7 mouse cellular contexts compared by ENCODE assay signal in the genomic region with DNA sequence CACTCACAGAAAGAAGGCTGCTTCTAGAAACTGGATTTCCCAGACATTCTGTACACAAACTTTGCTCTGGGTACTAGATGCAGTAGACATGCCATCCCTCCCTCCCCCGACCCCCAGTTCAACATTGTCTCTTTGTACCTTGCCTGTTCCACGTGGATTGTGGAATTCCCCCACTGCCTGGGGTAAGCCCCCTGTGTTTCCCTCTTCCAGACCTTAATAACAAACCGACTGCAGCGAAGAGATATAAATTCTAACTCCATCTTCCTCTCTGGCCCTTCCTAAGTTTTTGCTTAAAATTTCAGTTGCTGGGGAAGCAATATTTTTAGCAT.
DNase-seq lines count a peak whose midpoint lies in the region; ATAC-seq and TF ChIP-seq lines count a peak whose summit lies in the region.

No protein-coding gene starts in this region.

- H3K9me3 ChIP-seq in lung, embryonic 16.5 days (ENCODE audit: control insufficient read depth, low read length) = no peaks in the 10 kb centered on the region
- H3K9me3 ChIP-seq in forebrain, embryonic 16.5 days (ENCODE audit: control insufficient read depth, low read length) = no peaks in the 10 kb centered on the region
- H3K9me3 ChIP-seq in limb, embryonic 15.5 days = no peaks in the 10 kb centered on the region
- H3K9me3 ChIP-seq in stomach, postnatal 0 days (ENCODE audit: control insufficient read depth, low read length) = no peaks in the 10 kb centered on the region

- peak overlapping the region; percentile 75 for H3K9ac ChIP-seq in lung, embryonic 16.5 days (ENCODE audit: low read length)
- no peak overlapping the region; the same call in 1 of the 2 replicates for H3K9ac ChIP-seq in forebrain, embryonic 16.5 days (replicated peaks; ENCODE audit: low read depth, low read length)
- no peak overlapping the region for H3K9ac ChIP-seq in limb, embryonic 15.5 days
- peak overlapping the region; percentile 59; the same call in 1 of the 2 replicates for H3K9ac ChIP-seq in stomach, postnatal 0 days (ENCODE audit: low read length)

- peak overlapping the region; percentile 52 for H3K4me3 ChIP-seq in lung, embryonic 16.5 days (ENCODE audit: low read length)
- peak overlapping the region; percentile 34 for H3K4me3 ChIP-seq in forebrain, embryonic 16.5 days (replicated peaks; ENCODE audit: low read length)
- peak overlapping the region; percentile 50 for H3K4me3 ChIP-seq in limb, embryonic 15.5 days
- H3K4me3 ChIP-seq in stomach, postnatal 0 days (ENCODE audit: low read depth, low read length) = peak overlapping the region; percentile 41; the same call in 1 of the 2 replicates

- no peak for ATAC-seq in lung, embryonic 16.5 days (ENCODE audit: low read depth)
- no peak for ATAC-seq in forebrain, embryonic 16.5 days
- ATAC-seq in limb, embryonic 15.5 days (ENCODE audit: insufficient number of reproducible peaks, low FRiP score, low TSS enrichment, low read depth) = peak; percentile 13; the same call in 1 of the 2 replicates
- ATAC-seq in stomach, postnatal 0 days (ENCODE audit: low FRiP score, low TSS enrichment) = no peak

- H3K27me3 ChIP-seq in lung, embryonic 16.5 days (ENCODE audit: control insufficient read depth, insufficient read depth, low read depth, low read length) = no peaks in the 10 kb centered on the region
- no peaks in the 10 kb centered on the region for H3K27me3 ChIP-seq in forebrain, embryonic 16.5 days (replicated peaks; ENCODE audit: control insufficient read depth, insufficient read depth, low read length)
- H3K27me3 ChIP-seq in limb, embryonic 15.5 days = no peaks in the 10 kb centered on the region
- H3K27me3 ChIP-seq in stomach, postnatal 0 days (ENCODE audit: control insufficient read depth, insufficient read depth, low read length) = no peaks in the 10 kb centered on the region

- no peak for DNase-seq in lung, postnatal 25 days (ENCODE audit: low spot score)
- no peak for DNase-seq in stomach, postnatal 0 days (ENCODE audit: low spot score)
- no peak for DNase-seq in right cerebral cortex, postnatal 14 days
- DNase-seq in MN1 (ENCODE audit: low spot score) = no peak

- peak overlapping the region; percentile 70 for H3K27ac ChIP-seq in lung, embryonic 16.5 days (ENCODE audit: low read length)
- H3K27ac ChIP-seq in forebrain, embryonic 16.5 days (ENCODE audit: low read length) = no peak overlapping the region
- peak overlapping the region; percentile 98 for H3K27ac ChIP-seq in limb, embryonic 15.5 days
- peak overlapping the region; percentile 71 for H3K27ac ChIP-seq in stomach, postnatal 0 days (replicated peaks)

- TF ChIP-seq CTCF in stomach, postnatal 0 days (IDR thresholded peaks at IDR 0.05; ENCODE audit: low read depth) = no peak

- no peak for TF ChIP-seq EP300 in stomach, postnatal 0 days (optimal IDR thresholded peaks at IDR 0.05)

- 31% methylated on average over 4 of the region's 4 CpGs for WGBS in lung, embryonic 16.5 days
- 36% methylated on average over 4 of the region's 4 CpGs for WGBS in forebrain, embryonic 16.5 days
- WGBS in limb, embryonic 15.5 days = 9% methylated on average over 4 of the region's 4 CpGs
- 31% methylated on average over 4 of the region's 4 CpGs for WGBS in stomach, postnatal 0 days

- peak overlapping the region; percentile 77 for H3K4me2 ChIP-seq in lung, embryonic 16.5 days (ENCODE audit: low read depth, low read length)
- H3K4me2 ChIP-seq in forebrain, embryonic 16.5 days (ENCODE audit: low read length) = peak overlapping the region; percentile 64
- peak overlapping the region; percentile 55 for H3K4me2 ChIP-seq in limb, embryonic 15.5 days
- H3K4me2 ChIP-seq in stomach, postnatal 0 days (replicated peaks; ENCODE audit: low read depth) = peak overlapping the region; percentile 68

- H3K36me3 ChIP-seq in lung, embryonic 16.5 days (ENCODE audit: control insufficient read depth, insufficient read depth, low read length) = no peaks in the 10 kb centered on the region
- no peaks in the 10 kb centered on the region for H3K36me3 ChIP-seq in forebrain, embryonic 16.5 days (ENCODE audit: control insufficient read depth, insufficient read depth)
- no peaks in the 10 kb centered on the region for H3K36me3 ChIP-seq in limb, embryonic 15.5 days
- H3K36me3 ChIP-seq in stomach, postnatal 0 days (ENCODE audit: control insufficient read depth, insufficient read depth, low read length) = no peaks in the 10 kb centered on the region

- H3K4me1 ChIP-seq in lung, embryonic 16.5 days (replicated peaks; ENCODE audit: control insufficient read depth, insufficient read depth, low read length) = no peaks in the 10 kb centered on the region; the same call in 1 of the 2 replicates
- peaks cover 12% of the 10 kb centered on the region for H3K4me1 ChIP-seq in forebrain, embryonic 16.5 days (replicated peaks; ENCODE audit: control insufficient read depth, insufficient read depth, low read length)
- H3K4me1 ChIP-seq in limb, embryonic 15.5 days = peaks cover 31% of the 10 kb centered on the region
- H3K4me1 ChIP-seq in stomach, postnatal 0 days (replicated peaks; ENCODE audit: control insufficient read depth, insufficient read depth) = peaks cover 3% of the 10 kb centered on the region; the same call in 1 of the 2 replicates

Comparison
In these comparisons a context has a peak if more than half of its experiments do, and no peak if none do; other contexts are left out.
1. H3K9ac ChIP-seq: peak in lung, embryonic 16.5 days (single experiment) and stomach, postnatal 0 days (single experiment); none in forebrain, embryonic 16.5 days (single experiment) and limb, embryonic 15.5 days (single experiment).
2. Peak in every context shown above with its lines, with median percentiles within 50 percentile points of each other: H3K4me2 ChIP-seq and H3K4me3 ChIP-seq.